Mouse (Mus musculus) midbrain, embryonic 16.5 days (tissue): ENCODE measurements around the gene Pogk. TPM values are rescaled to one million over a fixed set of nuclear protein-coding genes. Genes with fewer than 3 reads are reported as not detected.

ENCODE experiments used
- ATAC-seq: fragments of 200-750 bp; cut with Nextera tagmentation; 2 replicates; pipeline ENCODE4 v1.8.0; 2017; ENCODE audit warnings: moderate TSS enrichment
- H3K27ac ChIP-seq: fragments of 300-500 bp; sonication (generic); 2 replicates; pipeline ENCODE4 v1.5.1; 2014; ENCODE audit warnings: mild to moderate bottlenecking, low read length, mixed read lengths
- H3K27me3 ChIP-seq: fragments of 300-500 bp; sonication (generic); 2 replicates; pipeline ENCODE4 v1.6.1; 2014; ENCODE audit warnings: low read depth, low read length, mixed read lengths; ENCODE audit not compliant: control insufficient read depth, insufficient read depth
- H3K36me3 ChIP-seq: fragments of 300-500 bp; sonication (generic); 2 replicates; pipeline ENCODE4 v1.6.1; 2014; ENCODE audit warnings: mild to moderate bottlenecking, low read length, moderate library complexity, mixed read lengths; ENCODE audit not compliant: control insufficient read depth, insufficient read depth
- H3K4me1 ChIP-seq: fragments of 300-500 bp; sonication (generic); 2 replicates; pipeline ENCODE4 v1.6.1; 2014; ENCODE audit warnings: mild to moderate bottlenecking, low read length, mixed read lengths; ENCODE audit not compliant: control insufficient read depth, insufficient read depth
- H3K4me2 ChIP-seq: fragments of 300-500 bp; sonication (generic); 2 replicates; pipeline ENCODE4 v1.6.1; 2014; ENCODE audit warnings: mild to moderate bottlenecking, low read length, mixed read lengths
- H3K4me3 ChIP-seq: fragments of 300-500 bp; sonication (generic); 2 replicates; pipeline ENCODE4 v1.5.1; 2014; ENCODE audit warnings: low read depth, mild to moderate bottlenecking, low read length, moderate library complexity, mixed read lengths
- H3K9ac ChIP-seq: fragments of 300-500 bp; sonication (generic); 2 replicates; pipeline ENCODE4 v1.6.1; 2014; ENCODE audit warnings: low read depth, low read length, mixed read lengths
- H3K9me3 ChIP-seq: fragments of 300-500 bp; sonication (generic); replicated peaks from 2 replicates; pipeline ENCODE4 v1.6.1; 2014; ENCODE audit warnings: mild to moderate bottlenecking, low read length, mixed read lengths; ENCODE audit not compliant: control insufficient read depth, poor library complexity, severe bottlenecking
- WGBS: fragments of 180-500 bp; shearing (Covaris S2); extraction: QIAGEN DNeasy Blood & Tissue Kit; methylation state at CpG from one replicate; pipeline ENCODE4 v1.1.7; 2014; 5-methylcytosine and 5-hydroxymethylcytosine counted together
- polyA plus RNA-seq: library from polyadenylated mRNA; unstranded; fragments of >200 nt; fragmentation: Nextera tagmentation; extraction: Ambion mirVana; gene quantifications from 2 replicates; pipeline ENCODE4 v1.2.1, GENCODE M21; 2015

Pogk gene
- polyA plus RNA-seq, 1 experiment from 2014 or later, result 41.5 TPM

GRCm38 (mm10) chr1:166384614-166385013 lies 25.0 kb downstream of the Pogk start:
- WGBS, result 95% methylated on average over 10 of the region's 10 CpGs
- no peak for ATAC-seq

GRCm38 (mm10) chr1:166382626-166383025 lies 27.0 kb downstream of the Pogk start:
- Histone ChIP-seq H3K4me3 (no peak overlapping the region), H3K9me3 (no peaks in the 10 kb centered on the region), H3K36me3 (peaks cover 13% of the 10 kb centered on the region), H3K4me1 (peaks cover 18% of the 10 kb centered on the region), H3K9ac (no peak overlapping the region), H3K27me3 (no peaks in the 10 kb centered on the region), H3K4me2 (no peak overlapping the region), H3K27ac (no peak overlapping the region)
- 86% methylated on average over 4 of the region's 4 CpGs for WGBS
- no peak for ATAC-seq

More at GRCm38 (mm10) chr1:166384614-166385013, 25.0 kb downstream of the Pogk start:
- H3K4me2 ChIP-seq, result no peak overlapping the region
- no peak overlapping the region for H3K4me3 ChIP-seq
- no peak overlapping the region for H3K27ac ChIP-seq
- H3K27me3 ChIP-seq, result no peaks in the 10 kb centered on the region
- H3K9me3 ChIP-seq, result no peaks in the 10 kb centered on the region
- peaks cover 22% of the 10 kb centered on the region for H3K36me3 ChIP-seq
- peaks cover 14% of the 10 kb centered on the region for H3K4me1 ChIP-seq
- no peak overlapping the region for H3K9ac ChIP-seq

GRCm38 (mm10) chr1:166381821-166382220 lies 27.8 kb downstream of the Pogk start:
- no peak overlapping the region for H3K4me3 ChIP-seq
- no peak for ATAC-seq
- H3K4me1 ChIP-seq, result peaks cover 18% of the 10 kb centered on the region
- no peak overlapping the region for H3K9ac ChIP-seq
- no peaks in the 10 kb centered on the region for H3K9me3 ChIP-seq
- H3K27me3 ChIP-seq, result no peaks in the 10 kb centered on the region
- WGBS, result 80% methylated on average over 5 of the region's 5 CpGs
- H3K36me3 ChIP-seq, result peaks cover 13% of the 10 kb centered on the region
- H3K27ac ChIP-seq, result no peak overlapping the region
- no peak overlapping the region for H3K4me2 ChIP-seq

- Histone ChIP-seq H3K9ac (no peak overlapping the region), H3K27me3 (no peaks in the 10 kb centered on the region), H3K4me3 (no peak overlapping the region), H3K27ac (no peak overlapping the region), H3K4me2 (no peak overlapping the region), H3K36me3 (peaks cover 11% of the 10 kb centered on the region), H3K9me3 (no peaks in the 10 kb centered on the region), H3K4me1 (peaks cover 18% of the 10 kb centered on the region)
- 88% methylated on average over 10 of the region's 10 CpGs for WGBS
- ATAC-seq, result no peak
Observed at GRCm38 (mm10) chr1:166381336-166381735, 28.3 kb downstream of the Pogk start.

- Histone ChIP-seq H3K9me3 (no peaks in the 10 kb centered on the region), H3K27ac (peak overlapping the region; percentile 93), H3K4me2 (peak overlapping the region; percentile 73), H3K9ac (peak overlapping the region; percentile 98), H3K4me1 (peaks cover 18% of the 10 kb centered on the region), H3K4me3 (peak overlapping the region; percentile 98), H3K27me3 (no peaks in the 10 kb centered on the region), H3K36me3 (peaks cover 7% of the 10 kb centered on the region; the same call in 1 of the 2 replicates)
- under 1% methylated on average over 41 of the region's 41 CpGs for WGBS
- ATAC-seq, result peak; percentile 60
Observed at GRCm38 (mm10) chr1:166379630-166380231, 29.9 kb downstream of the Pogk start.

- no peaks in the 10 kb centered on the region for H3K9me3 ChIP-seq
- peak within 1 kb of the TSS; percentile 98 for H3K4me3 ChIP-seq
- peak within 1 kb of the TSS; percentile 77 for H3K4me2 ChIP-seq
- WGBS, result under 1% methylated on average over 75 of the region's 81 CpGs
- peak within 1 kb of the TSS; percentile 93 for H3K27ac ChIP-seq
- H3K4me1 ChIP-seq, result peaks cover 18% of the 10 kb centered on the region
- H3K9ac ChIP-seq, result peak within 1 kb of the TSS; percentile 98
- H3K36me3 ChIP-seq, result peaks cover 7% of the 10 kb centered on the region; the same call in 1 of the 2 replicates
- peak; percentile 97 for ATAC-seq
- H3K27me3 ChIP-seq, result no peaks in the 10 kb centered on the region
Observed at GRCm38 (mm10) chr1:166379013-166379629, 30.5 kb downstream of the Pogk start, which contains the start of gene Tada1. Gene Tada1, plus strand, starts transcription at chr1:166379097.

GRCm38 (mm10) chr1:166378431-166379012 lies 31.1 kb downstream of the Pogk start:
- peak; percentile 22; the same call in 1 of the 2 replicates for ATAC-seq

GRCm38 (mm10) chr1:166377171-166377570 lies 32.5 kb downstream of the Pogk start:
- no peak overlapping the region for H3K4me2 ChIP-seq
- H3K4me3 ChIP-seq, result no peak overlapping the region
- peaks cover 18% of the 10 kb centered on the region for H3K4me1 ChIP-seq
- no peaks in the 10 kb centered on the region for H3K9me3 ChIP-seq
- 76% methylated on average over 6 of the region's 6 CpGs for WGBS
- no peak overlapping the region for H3K27ac ChIP-seq
- no peak for ATAC-seq
- no peak overlapping the region for H3K9ac ChIP-seq
- no peaks in the 10 kb centered on the region for H3K27me3 ChIP-seq
- H3K36me3 ChIP-seq, result no peaks in the 10 kb centered on the region

More at GRCm38 (mm10) chr1:166378431-166379012, 31.1 kb downstream of the Pogk start:
- peak overlapping the region; percentile 58 for H3K4me3 ChIP-seq
- H3K4me1 ChIP-seq, result peaks cover 18% of the 10 kb centered on the region
- H3K36me3 ChIP-seq, result peaks cover 6% of the 10 kb centered on the region; the same call in 1 of the 2 replicates
- no peaks in the 10 kb centered on the region for H3K9me3 ChIP-seq
- H3K4me2 ChIP-seq, result peak overlapping the region; percentile 77
- no peaks in the 10 kb centered on the region for H3K27me3 ChIP-seq
- peak overlapping the region; percentile 82 for H3K9ac ChIP-seq
- H3K27ac ChIP-seq, result peak overlapping the region; percentile 86
- 5% methylated on average over 21 of the region's 21 CpGs for WGBS

GRCm38 (mm10) chr1:166363122-166363521 lies 46.5 kb downstream of the Pogk start:
- Histone ChIP-seq H3K9ac (no peak overlapping the region), H3K9me3 (no peaks in the 10 kb centered on the region), H3K4me2 (no peak overlapping the region), H3K27me3 (no peaks in the 10 kb centered on the region), H3K27ac (no peak overlapping the region), H3K36me3 (no peaks in the 10 kb centered on the region), H3K4me1 (no peaks in the 10 kb centered on the region; the same call in 1 of the 2 replicates), H3K4me3 (no peak overlapping the region)
- no peak for ATAC-seq
